Mouse (Mus musculus) neural tube, embryonic 11.5 days (tissue): ENCODE measurements around the gene Entpd7. TPM values are rescaled to one million over a fixed set of nuclear protein-coding genes. Genes with fewer than 3 reads are reported as not detected.

Experiments used
- ATAC-seq: fragments of 200-750 bp; cut with Nextera tagmentation; 2 replicates; pipeline ENCODE4 v1.8.0; 2017; ENCODE audit warnings: moderate number of reproducible peaks, mild to moderate bottlenecking, moderate TSS enrichment, moderate library complexity; ENCODE audit not compliant: insufficient read depth, low FRiP score, low TSS enrichment
- DNase-seq: peaks from one replicate; pipeline ENCODE4 v3.0.0-alpha.2; 2015; ENCODE audit warnings: low spot score
- H3K27ac ChIP-seq: fragments of 300-500 bp; sonication (generic); 2 replicates; pipeline ENCODE4 v1.5.1; 2014; ENCODE audit warnings: low read depth, mild to moderate bottlenecking, low read length
- H3K27me3 ChIP-seq: fragments of 300-500 bp; sonication (generic); 2 replicates; pipeline ENCODE4 v1.6.1; 2014; ENCODE audit warnings: mild to moderate bottlenecking, low read length, mixed read lengths; ENCODE audit not compliant: control insufficient read depth, insufficient read depth
- H3K36me3 ChIP-seq: fragments of 300-500 bp; sonication (generic); 2 replicates; pipeline ENCODE4 v1.6.1; 2014; ENCODE audit warnings: mild to moderate bottlenecking, low read length, moderate library complexity, mixed read lengths; ENCODE audit not compliant: control insufficient read depth, insufficient read depth
- H3K4me1 ChIP-seq: fragments of 300-500 bp; sonication (generic); 2 replicates; pipeline ENCODE4 v1.6.1; 2014; ENCODE audit warnings: low read length, mixed read lengths; ENCODE audit not compliant: control insufficient read depth, insufficient read depth
- H3K4me2 ChIP-seq: fragments of 300-500 bp; sonication (generic); 2 replicates; pipeline ENCODE4 v1.6.1; 2014; ENCODE audit warnings: low read depth, mild to moderate bottlenecking, moderate library complexity
- H3K4me3 ChIP-seq: fragments of 300-500 bp; sonication (generic); 2 replicates; pipeline ENCODE4 v1.5.1; 2014; ENCODE audit warnings: low read depth, low read length
- H3K9ac ChIP-seq: fragments of 300-500 bp; sonication (generic); 2 replicates; pipeline ENCODE4 v1.6.1; 2014; ENCODE audit warnings: mild to moderate bottlenecking, low read length
- H3K9me3 ChIP-seq: fragments of 300-500 bp; sonication (generic); 2 replicates; pipeline ENCODE4 v1.6.1; 2016; ENCODE audit warnings: low read length; ENCODE audit not compliant: control insufficient read depth
- WGBS: fragments of 180-500 bp; shearing (Covaris S2); extraction: QIAGEN DNeasy Blood & Tissue Kit; methylation state at CpG from one replicate; pipeline ENCODE4 v1.1.7; 2014; 5-methylcytosine and 5-hydroxymethylcytosine counted together
- polyA plus RNA-seq: library from polyadenylated mRNA; unstranded; fragments of >200 nt; fragmentation: Nextera tagmentation; extraction: Ambion mirVana; gene quantifications from 2 replicates; pipeline ENCODE4 v1.2.1, GENCODE M21; 2014

Entpd7 gene
- polyA plus RNA-seq, 1 experiment from 2014 or later = 14.3 TPM

- H3K27me3 ChIP-seq = no peaks in the 10 kb centered on the region
- H3K4me1 ChIP-seq = no peaks in the 10 kb centered on the region
- no peak overlapping the region for H3K9ac ChIP-seq
- no peak overlapping the region for H3K27ac ChIP-seq
- no peaks in the 10 kb centered on the region for H3K9me3 ChIP-seq
- no peak overlapping the region for H3K4me3 ChIP-seq
- no peak overlapping the region for H3K4me2 ChIP-seq
- ATAC-seq (no peak), DNase-seq (no peak)
- H3K36me3 ChIP-seq = no peaks in the 10 kb centered on the region
Measured at GRCm38 (mm10) chr19:43761543-43762256, 72.2 kb downstream of the Entpd7 start.

DNA sequence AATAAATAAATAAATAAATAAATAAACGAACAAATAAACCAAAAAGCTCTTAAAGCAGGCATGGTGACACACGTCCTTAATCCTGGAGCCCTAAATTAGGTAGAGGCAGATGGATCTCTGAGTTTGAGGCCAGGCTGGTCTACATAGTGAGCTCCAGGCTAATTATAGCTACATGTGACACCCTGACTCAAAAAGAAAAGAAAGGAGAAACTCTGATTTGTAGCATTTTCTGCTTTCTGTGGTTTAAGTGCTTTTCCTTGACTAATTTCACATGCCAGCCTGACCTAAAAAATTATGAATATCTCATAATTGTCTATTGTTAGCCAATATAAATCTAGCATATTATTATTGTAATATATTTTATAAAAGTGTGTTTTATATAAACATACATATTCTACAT, 72.9 kb downstream of the Entpd7 start:
- H3K27ac ChIP-seq = no peak overlapping the region
- H3K36me3 ChIP-seq = no peaks in the 10 kb centered on the region
- DNase-seq (no peak), ATAC-seq (no peak)
- H3K4me1 ChIP-seq = no peaks in the 10 kb centered on the region
- H3K9ac ChIP-seq = no peak overlapping the region
- H3K27me3 ChIP-seq = no peaks in the 10 kb centered on the region
- no peaks in the 10 kb centered on the region for H3K9me3 ChIP-seq
- H3K4me3 ChIP-seq = no peak overlapping the region
- H3K4me2 ChIP-seq = no peak overlapping the region
- WGBS = 84% methylated on average over 2 of the region's 2 CpGs

DNA sequence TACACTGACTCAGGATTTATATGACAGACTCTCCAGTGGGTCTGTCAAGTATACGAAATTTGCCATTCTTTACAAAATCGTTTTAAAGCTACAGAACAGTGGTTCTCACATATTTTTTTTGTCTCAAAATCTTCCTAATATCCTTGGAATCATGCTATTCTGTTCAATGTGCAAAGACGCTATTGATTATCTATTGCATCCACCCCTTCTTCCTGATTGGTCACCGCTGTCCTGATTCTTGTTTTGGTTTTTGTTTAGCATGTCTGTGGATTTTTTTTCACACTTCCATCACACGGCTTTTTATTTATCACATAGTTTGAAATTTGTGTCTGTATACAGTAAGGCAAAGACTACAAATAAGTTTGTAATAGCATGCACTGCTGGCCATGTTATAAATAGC, 77.0 kb downstream of the Entpd7 start:
- WGBS = 87% methylated on average over 5 of the region's 5 CpGs
- ATAC-seq (no peak), DNase-seq (no peak)
- Histone ChIP-seq H3K4me3 (no peak overlapping the region), H3K36me3 (no peaks in the 10 kb centered on the region), H3K9me3 (no peaks in the 10 kb centered on the region), H3K9ac (no peak overlapping the region), H3K27me3 (no peaks in the 10 kb centered on the region), H3K27ac (no peak overlapping the region), H3K4me2 (no peak overlapping the region), H3K4me1 (no peaks in the 10 kb centered on the region)

DNA sequence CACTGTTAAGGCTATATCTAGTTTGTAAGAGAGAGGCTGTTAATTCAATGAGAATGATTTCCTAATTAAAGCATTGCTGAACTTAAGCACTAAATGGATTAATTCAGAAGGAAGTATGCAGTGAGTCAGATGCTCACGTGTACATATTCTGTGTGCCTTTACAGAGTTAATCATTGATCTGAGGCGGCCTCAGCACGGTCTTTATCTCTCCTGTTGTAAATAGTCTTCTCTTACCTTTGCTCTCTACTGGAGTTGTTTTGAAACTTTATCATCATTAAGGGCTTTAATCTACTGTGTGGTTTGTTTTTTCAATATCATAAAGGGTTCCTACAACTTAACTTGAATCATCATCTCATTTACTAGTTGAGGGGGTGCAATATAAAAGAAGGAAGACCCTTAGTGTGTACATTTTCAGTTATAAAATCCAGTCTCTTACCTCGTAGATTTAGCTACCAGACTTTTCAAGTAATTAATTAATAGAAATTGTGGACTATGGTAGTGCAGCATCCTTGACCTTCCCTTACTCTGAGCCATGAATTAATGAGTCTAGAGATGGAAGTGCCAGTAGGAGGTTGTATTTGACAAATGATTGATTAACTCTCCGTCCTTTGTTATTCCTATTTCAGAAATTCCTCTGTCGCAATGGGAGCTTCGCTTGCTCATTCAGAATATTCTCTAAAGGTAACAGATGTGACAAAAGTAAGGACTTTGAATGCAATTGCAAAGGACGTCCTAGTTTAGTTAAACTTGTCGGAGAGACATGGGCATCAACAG, 78.3 kb downstream of the Entpd7 start:
- Histone ChIP-seq H3K4me2 (no peak overlapping the region), H3K27ac (no peak overlapping the region), H3K9ac (no peak overlapping the region), H3K4me1 (no peaks in the 10 kb centered on the region), H3K27me3 (no peaks in the 10 kb centered on the region), H3K4me3 (no peak overlapping the region), H3K9me3 (no peaks in the 10 kb centered on the region), H3K36me3 (no peaks in the 10 kb centered on the region)
- ATAC-seq (no peak), DNase-seq (no peak)
- WGBS = 67% methylated on average over 9 of the region's 9 CpGs

DNA sequence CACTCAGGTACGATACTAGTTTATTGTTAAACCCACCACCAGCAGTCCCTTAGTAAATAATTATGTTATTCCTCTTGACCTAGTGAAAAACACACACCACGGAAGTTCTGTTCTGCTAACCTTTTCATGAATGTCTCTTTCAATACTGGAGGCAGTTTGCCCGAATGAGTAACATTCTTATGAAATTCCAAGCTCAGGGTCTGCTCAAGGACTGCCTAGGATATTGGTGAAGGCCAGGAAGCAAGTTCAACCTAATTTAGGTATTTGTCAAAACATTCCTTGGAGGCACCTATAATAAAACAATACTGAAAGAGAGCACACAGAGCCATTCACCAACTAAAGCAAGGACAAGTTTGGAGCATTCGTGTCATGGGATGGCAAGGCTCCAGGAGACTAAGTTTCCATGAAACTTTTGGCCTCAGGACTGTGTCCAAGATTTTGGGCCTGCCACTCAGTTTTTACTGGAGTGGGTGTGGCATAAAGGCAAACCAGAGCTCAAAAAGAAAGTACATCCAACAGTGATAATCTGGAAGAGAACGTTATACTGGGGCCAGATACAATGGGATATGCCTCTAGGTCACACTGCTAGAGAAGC, 80.0 kb downstream of the Entpd7 start:
- DNase-seq = no peak
- no peaks in the 10 kb centered on the region for H3K27me3 ChIP-seq
- no peak overlapping the region for H3K4me2 ChIP-seq
- no peaks in the 10 kb centered on the region for H3K36me3 ChIP-seq
- H3K9ac ChIP-seq = no peak overlapping the region
- no peak for ATAC-seq
- no peak overlapping the region for H3K27ac ChIP-seq
- 88% methylated on average over 5 of the region's 5 CpGs for WGBS
- H3K4me1 ChIP-seq = no peaks in the 10 kb centered on the region
- H3K4me3 ChIP-seq = no peak overlapping the region
- H3K9me3 ChIP-seq = no peaks in the 10 kb centered on the region

- WGBS = 89% methylated on average over 4 of the region's 4 CpGs
- Histone ChIP-seq H3K9ac (no peak overlapping the region), H3K9me3 (no peaks in the 10 kb centered on the region), H3K36me3 (no peaks in the 10 kb centered on the region), H3K27ac (no peak overlapping the region), H3K4me1 (no peaks in the 10 kb centered on the region), H3K4me3 (no peak overlapping the region), H3K4me2 (no peak overlapping the region), H3K27me3 (no peaks in the 10 kb centered on the region)
- DNase-seq (no peak), ATAC-seq (no peak)
Measured at GRCm38 (mm10) chr19:43770584-43770983, 81.1 kb downstream of the Entpd7 start.

GRCm38 (mm10) chr19:43771499-43771969, 82.1 kb downstream of the Entpd7 start:
- Histone ChIP-seq H3K27ac (no peak overlapping the region), H3K4me3 (no peak overlapping the region), H3K9ac (no peak overlapping the region), H3K4me2 (no peak overlapping the region), H3K36me3 (no peaks in the 10 kb centered on the region), H3K9me3 (no peaks in the 10 kb centered on the region), H3K4me1 (no peaks in the 10 kb centered on the region), H3K27me3 (no peaks in the 10 kb centered on the region)
- 93% methylated on average over 5 of the region's 5 CpGs for WGBS
- ATAC-seq = no peak
- no peak for DNase-seq

GRCm38 (mm10) chr19:43772311-43772710, 82.8 kb downstream of the Entpd7 start:
- WGBS = 72% methylated on average over 6 of the region's 6 CpGs
- DNase-seq (no peak), ATAC-seq (no peak)
- no peak overlapping the region for H3K4me3 ChIP-seq
- no peak overlapping the region for H3K27ac ChIP-seq
- H3K27me3 ChIP-seq = no peaks in the 10 kb centered on the region
- no peaks in the 10 kb centered on the region for H3K36me3 ChIP-seq
- H3K9ac ChIP-seq = no peak overlapping the region
- H3K4me2 ChIP-seq = no peak overlapping the region
- H3K4me1 ChIP-seq = no peaks in the 10 kb centered on the region
- H3K9me3 ChIP-seq = no peaks in the 10 kb centered on the region
